Mouse (Mus musculus) lung, postnatal 0 days (tissue): ENCODE results near the gene Eif2ak1.

ENCODE experiments used
- CTCF ChIP-seq: IDR thresholded peaks from 2 replicates; pipeline ENCODE4 v1.5.1; 2016; ENCODE audit warnings: antibody characterized with exemption, mild to moderate bottlenecking
- EP300 ChIP-seq: IDR thresholded peaks from 2 replicates; pipeline ENCODE4 v1.6.1; 2016; ENCODE audit warnings: antibody characterized with exemption, mild to moderate bottlenecking, control low read depth

- TF ChIP-seq CTCF, result peak; percentile 22
- no peak for TF ChIP-seq EP300
Measured at GRCm38 (mm10) chr5:143892255-143892886, 74.8 kb downstream of the Eif2ak1 start.
